Mouse (Mus musculus) stomach, embryonic 16.5 days (tissue): ENCODE data around the gene Mlh3. TPM values are rescaled to one million over a fixed set of nuclear protein-coding genes. Genes with fewer than 3 reads are reported as not detected.

Source experiments
- ATAC-seq: fragments of 200-750 bp; cut with Nextera tagmentation; 2 replicates; pipeline ENCODE4 v1.8.0; 2017; ENCODE audit warnings: moderate number of reproducible peaks, moderate TSS enrichment; ENCODE audit not compliant: insufficient read depth, low FRiP score
- H3K27ac ChIP-seq: fragments of 300-500 bp; sonication (generic); 2 replicates; pipeline ENCODE4 v1.5.1; 2014; ENCODE audit warnings: low read length
- H3K27me3 ChIP-seq: fragments of 300-500 bp; sonication (generic); 2 replicates; pipeline ENCODE4 v1.6.1; 2014; ENCODE audit warnings: low read length, control low read depth, mixed read lengths; ENCODE audit not compliant: control insufficient read depth, insufficient read depth
- H3K36me3 ChIP-seq: fragments of 300-500 bp; sonication (generic); 2 replicates; pipeline ENCODE4 v1.6.1; 2014; ENCODE audit warnings: low read length; ENCODE audit not compliant: control insufficient read depth, insufficient read depth
- H3K4me1 ChIP-seq: fragments of 300-500 bp; sonication (generic); 2 replicates; pipeline ENCODE4 v1.6.1; 2014; ENCODE audit warnings: low read length, control low read depth, mixed read lengths; ENCODE audit not compliant: control insufficient read depth, insufficient read depth
- H3K4me2 ChIP-seq: fragments of 300-500 bp; sonication (generic); 2 replicates; pipeline ENCODE4 v1.6.1; 2014; ENCODE audit warnings: low read depth, low read length, mixed read lengths
- H3K4me3 ChIP-seq: fragments of 300-500 bp; sonication (generic); replicated peaks from 2 replicates; pipeline ENCODE4 v1.5.1; 2014; ENCODE audit warnings: mild to moderate bottlenecking, low read length
- H3K9ac ChIP-seq: fragments of 300-500 bp; sonication (generic); 2 replicates; pipeline ENCODE4 v1.6.1; 2014; ENCODE audit warnings: low read length
- H3K9me3 ChIP-seq: fragments of 300-500 bp; sonication (generic); replicated peaks from 2 replicates; pipeline ENCODE4 v1.6.1; 2016; ENCODE audit warnings: low read length, control low read depth; ENCODE audit not compliant: control insufficient read depth
- WGBS: fragments of 180-500 bp; shearing (Covaris S2); extraction: QIAGEN DNeasy Blood & Tissue Kit; methylation state at CpG from one replicate; pipeline ENCODE4 v1.1.7; 2014; 5-methylcytosine and 5-hydroxymethylcytosine counted together
- polyA plus RNA-seq: library from polyadenylated mRNA; unstranded; fragments of >200 nt; fragmentation: Nextera tagmentation; extraction: Ambion mirVana; gene quantifications from 2 replicates; pipeline ENCODE4 v1.2.1, GENCODE M21; 2015

The Mlh3 gene
- polyA plus RNA-seq, 1 experiment from 2014 or later: 8.4 TPM

- H3K4me2 ChIP-seq: no peak overlapping the region
- no peak overlapping the region for H3K4me3 ChIP-seq
- H3K9ac ChIP-seq: no peak overlapping the region
- H3K9me3 ChIP-seq: no peaks in the 10 kb centered on the region
- WGBS: 51% methylated on average over 7 of the region's 7 CpGs
- H3K4me1 ChIP-seq: peaks cover 8% of the 10 kb centered on the region; the same call in 1 of the 2 replicates
- no peaks in the 10 kb centered on the region for H3K27me3 ChIP-seq
- peaks cover 9% of the 10 kb centered on the region; the same call in 1 of the 2 replicates for H3K36me3 ChIP-seq
- no peak for ATAC-seq
- H3K27ac ChIP-seq: no peak overlapping the region; the same call in 1 of the 2 replicates
Measured at GRCm38 (mm10) chr12:85227227-85227626, 43.2 kb downstream of the Mlh3 start.

GRCm38 (mm10) chr12:85219905-85220290 lies 50.5 kb downstream of the Mlh3 start:
- Histone ChIP-seq H3K27ac (peak overlapping the region; percentile 72), H3K9ac (peak overlapping the region; percentile 84), H3K27me3 (no peaks in the 10 kb centered on the region), H3K4me3 (peak overlapping the region; percentile 85), H3K4me1 (peaks cover 15% of the 10 kb centered on the region), H3K9me3 (no peaks in the 10 kb centered on the region), H3K36me3 (0 out of 2 replicates have a peak, but pooled peaks cover 3% of the 10 kb centered on the region), H3K4me2 (peak overlapping the region; percentile 95)
- 2% methylated on average over 12 of the region's 12 CpGs for WGBS
- ATAC-seq: no peak

- peak within 1 kb of the TSS; percentile 95 for H3K4me2 ChIP-seq
- H3K4me3 ChIP-seq: peak within 1 kb of the TSS; percentile 85
- under 1% methylated on average over 54 of the region's 54 CpGs for WGBS
- 0 out of 2 replicates have a peak, but pooled peaks cover 3% of the 10 kb centered on the region for H3K36me3 ChIP-seq
- no peaks in the 10 kb centered on the region for H3K9me3 ChIP-seq
- peak; percentile 100 for ATAC-seq
- peak within 1 kb of the TSS; percentile 72 for H3K27ac ChIP-seq
- H3K27me3 ChIP-seq: no peaks in the 10 kb centered on the region
- peaks cover 15% of the 10 kb centered on the region for H3K4me1 ChIP-seq
- peak within 1 kb of the TSS; percentile 84 for H3K9ac ChIP-seq
Measured at GRCm38 (mm10) chr12:85219236-85219904, 51.0 kb downstream of the Mlh3 start, which contains the start of gene Eif2b2. TSS of gene Eif2b2 (plus strand) at chr12:85219481.

GRCm38 (mm10) chr12:85217733-85218310 lies 52.6 kb downstream of the Mlh3 start:
- Histone ChIP-seq H3K27ac (peak overlapping the region; percentile 15; the same call in 1 of the 2 replicates), H3K9me3 (no peaks in the 10 kb centered on the region), H3K9ac (no peak overlapping the region), H3K4me2 (no peak overlapping the region), H3K4me3 (no peak overlapping the region), H3K27me3 (no peaks in the 10 kb centered on the region), H3K36me3 (no peaks in the 10 kb centered on the region), H3K4me1 (peaks cover 15% of the 10 kb centered on the region)
- 53% methylated on average over 2 of the region's 2 CpGs for WGBS
- peak; percentile 41; the same call in 1 of the 2 replicates for ATAC-seq

- Histone ChIP-seq H3K4me1 (peaks cover 8% of the 10 kb centered on the region), H3K9ac (no peak overlapping the region), H3K4me2 (no peak overlapping the region), H3K27ac (no peak overlapping the region), H3K36me3 (no peaks in the 10 kb centered on the region), H3K27me3 (no peaks in the 10 kb centered on the region), H3K4me3 (no peak overlapping the region), H3K9me3 (no peaks in the 10 kb centered on the region)
- WGBS: 66% methylated on average over 5 of the region's 5 CpGs
- no peak for ATAC-seq
Measured at GRCm38 (mm10) chr12:85215031-85215430, 55.4 kb downstream of the Mlh3 start.

- H3K27me3 ChIP-seq: no peaks in the 10 kb centered on the region
- H3K27ac ChIP-seq: no peak overlapping the region
- H3K36me3 ChIP-seq: no peaks in the 10 kb centered on the region
- WGBS: 47% methylated on average over 7 of the region's 7 CpGs
- no peak overlapping the region for H3K4me3 ChIP-seq
- H3K4me2 ChIP-seq: no peak overlapping the region
- no peaks in the 10 kb centered on the region for H3K4me1 ChIP-seq
- no peak overlapping the region for H3K9ac ChIP-seq
- ATAC-seq: no peak
- no peaks in the 10 kb centered on the region for H3K9me3 ChIP-seq
Measured at GRCm38 (mm10) chr12:85208687-85209199, 61.7 kb downstream of the Mlh3 start.

GRCm38 (mm10) chr12:85205425-85205824 lies 65.0 kb downstream of the Mlh3 start:
- H3K4me1 ChIP-seq: peaks cover 12% of the 10 kb centered on the region
- no peak for ATAC-seq
- WGBS: 85% methylated on average over 10 of the region's 10 CpGs
- no peak overlapping the region for H3K4me3 ChIP-seq
- H3K9ac ChIP-seq: no peak overlapping the region
- no peak overlapping the region for H3K4me2 ChIP-seq
- no peaks in the 10 kb centered on the region for H3K36me3 ChIP-seq
- no peaks in the 10 kb centered on the region for H3K27me3 ChIP-seq
- H3K27ac ChIP-seq: no peak overlapping the region
- H3K9me3 ChIP-seq: no peaks in the 10 kb centered on the region

GRCm38 (mm10) chr12:85204105-85204504 lies 66.3 kb downstream of the Mlh3 start:
- WGBS: 50% methylated on average over 8 of the region's 8 CpGs
- Histone ChIP-seq H3K4me1 (peaks cover 12% of the 10 kb centered on the region), H3K9me3 (no peaks in the 10 kb centered on the region), H3K9ac (no peak overlapping the region), H3K27ac (no peak overlapping the region), H3K27me3 (no peaks in the 10 kb centered on the region), H3K36me3 (no peaks in the 10 kb centered on the region), H3K4me3 (no peak overlapping the region), H3K4me2 (no peak overlapping the region)
- ATAC-seq: no peak

- no peak for ATAC-seq
- no peak overlapping the region for H3K27ac ChIP-seq
- H3K4me3 ChIP-seq: no peak overlapping the region
- 59% methylated on average over 5 of the region's 5 CpGs for WGBS
- H3K9me3 ChIP-seq: no peaks in the 10 kb centered on the region
- no peaks in the 10 kb centered on the region for H3K36me3 ChIP-seq
- no peaks in the 10 kb centered on the region for H3K27me3 ChIP-seq
- no peak overlapping the region for H3K4me2 ChIP-seq
- no peak overlapping the region for H3K9ac ChIP-seq
- peaks cover 12% of the 10 kb centered on the region for H3K4me1 ChIP-seq
Measured at GRCm38 (mm10) chr12:85203699-85204098, 66.7 kb downstream of the Mlh3 start.
